Mouse (Mus musculus): Measurements from ENCODE around the gene Sbno2. TPM values are rescaled to one million over a fixed set of nuclear protein-coding genes. Genes with fewer than 3 reads are reported as not detected.
A peak's percentile ranks its signal among the peaks of the same experiment; 100 is the strongest.

Gene Sbno2
- total and polyA plus RNA-seq, 2 experiments from 2014 or later, result 7.6 to 24.3 TPM

GRCm38 (mm10) chr10:80022806-80023205 is 82.6 kb downstream of the Sbno2 start:
- Histone ChIP-seq H3K9me3 (ENCODE audit: low read length) (no peaks in the 10 kb centered on the region), H3K9ac (replicated peaks; ENCODE audit: low read length, poor library complexity, severe bottlenecking) (no peak overlapping the region), H3K27me3 (ENCODE audit: insufficient read depth, low read length) (peaks cover 6% of the 10 kb centered on the region), H3K4me2 (ENCODE audit: low read depth, low read length, poor library complexity, severe bottlenecking) (no peak overlapping the region), H3K27ac (ENCODE audit: low read depth, low read length) (no peak overlapping the region), H3K4me1 (ENCODE audit: insufficient read depth, low read length) (no peaks in the 10 kb centered on the region), H3K4me3 (ENCODE audit: low read depth, low read length) (no peak overlapping the region), H3K36me3 (ENCODE audit: insufficient read depth, low read length) (no peaks in the 10 kb centered on the region)
- ATAC-seq (ENCODE audit: low FRiP score) (no peak), DNase-seq (ENCODE audit: low spot score) (no peak)
- WGBS, result 95% methylated on average over 8 of the region's 8 CpGs
- no peak for TF ChIP-seq CTCF (IDR thresholded peaks at IDR 0.05)

GRCm38 (mm10) chr10:80022164-80022563 is 83.2 kb downstream of the Sbno2 start:
- Histone ChIP-seq H3K36me3 (ENCODE audit: insufficient read depth, low read length) (no peaks in the 10 kb centered on the region), H3K4me1 (ENCODE audit: insufficient read depth, low read length) (no peaks in the 10 kb centered on the region), H3K9me3 (ENCODE audit: low read length) (no peaks in the 10 kb centered on the region), H3K9ac (replicated peaks; ENCODE audit: low read length, poor library complexity, severe bottlenecking) (no peak overlapping the region), H3K27me3 (ENCODE audit: insufficient read depth, low read length) (peaks cover 6% of the 10 kb centered on the region), H3K4me2 (ENCODE audit: low read depth, low read length, poor library complexity, severe bottlenecking) (no peak overlapping the region), H3K4me3 (ENCODE audit: low read depth, low read length) (no peak overlapping the region), H3K27ac (ENCODE audit: low read depth, low read length) (no peak overlapping the region)
- no peak for ATAC-seq (ENCODE audit: low FRiP score)
- WGBS, result 85% methylated on average over 12 of the region's 12 CpGs
- TF ChIP-seq CTCF (IDR thresholded peaks at IDR 0.05), result no peak
- no peak for DNase-seq (ENCODE audit: low spot score)

- TF ChIP-seq CTCF (IDR thresholded peaks at IDR 0.05), result no peak
- no peak overlapping the region for H3K9ac ChIP-seq (replicated peaks; ENCODE audit: low read length, poor library complexity, severe bottlenecking)
- H3K4me3 ChIP-seq (ENCODE audit: low read depth, low read length), result no peak overlapping the region
- H3K27me3 ChIP-seq (ENCODE audit: insufficient read depth, low read length), result peaks cover 6% of the 10 kb centered on the region
- H3K4me2 ChIP-seq (ENCODE audit: low read depth, low read length, poor library complexity, severe bottlenecking), result no peak overlapping the region
- no peak overlapping the region for H3K27ac ChIP-seq (ENCODE audit: low read depth, low read length)
- 93% methylated on average over 13 of the region's 13 CpGs for WGBS
- H3K36me3 ChIP-seq (ENCODE audit: insufficient read depth, low read length), result no peaks in the 10 kb centered on the region
- DNase-seq (ENCODE audit: low spot score), result no peak
- H3K4me1 ChIP-seq (ENCODE audit: insufficient read depth, low read length), result no peaks in the 10 kb centered on the region
- ATAC-seq (ENCODE audit: low FRiP score), result peak; percentile 17; the same call in 1 of the 2 replicates
- H3K9me3 ChIP-seq (ENCODE audit: low read length), result no peaks in the 10 kb centered on the region
Measured at GRCm38 (mm10) chr10:80021320-80021641, 84.1 kb downstream of the Sbno2 start.

DNA sequence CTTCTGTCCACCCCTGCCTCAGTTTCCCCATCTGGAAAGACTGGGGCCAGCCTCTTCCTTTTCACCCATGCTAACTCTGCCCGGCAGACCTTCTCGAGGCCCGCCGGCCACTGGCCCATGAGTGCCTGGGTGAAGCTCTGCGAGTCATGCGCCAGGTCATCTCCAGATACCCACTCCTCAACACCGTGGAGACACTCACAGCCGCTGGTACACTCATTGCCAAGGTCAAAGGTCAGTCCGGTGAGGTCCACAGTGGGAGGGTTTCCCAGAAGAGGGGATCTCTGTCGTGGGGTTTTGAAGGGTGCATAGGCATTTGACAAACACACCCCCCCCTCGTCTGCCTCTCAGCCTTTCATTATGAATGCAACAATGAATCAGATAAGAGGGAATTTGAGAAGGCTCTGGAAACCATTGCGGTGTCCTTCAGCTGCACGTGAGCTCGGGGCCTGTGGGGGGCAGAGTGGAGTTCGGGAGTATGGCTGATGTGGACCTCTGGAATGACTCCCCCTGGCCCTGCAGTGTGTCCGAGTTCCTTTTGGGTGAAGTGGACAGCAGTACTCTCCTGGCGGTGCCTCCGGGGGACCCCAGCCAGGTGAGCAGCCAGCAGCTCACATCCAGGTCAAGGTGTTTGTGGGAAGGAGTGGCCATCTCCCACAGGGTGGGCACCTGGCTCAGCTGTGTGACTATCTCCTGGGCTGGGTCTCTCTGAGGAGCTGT is 84.6 kb downstream of the Sbno2 start:
- Histone ChIP-seq H3K4me3 (ENCODE audit: low read depth, low read length) (no peak overlapping the region), H3K4me2 (ENCODE audit: low read depth, low read length, poor library complexity, severe bottlenecking) (no peak overlapping the region), H3K9ac (replicated peaks; ENCODE audit: low read length, poor library complexity, severe bottlenecking) (no peak overlapping the region), H3K4me1 (ENCODE audit: insufficient read depth, low read length) (no peaks in the 10 kb centered on the region), H3K27me3 (ENCODE audit: insufficient read depth, low read length) (peaks cover 6% of the 10 kb centered on the region), H3K36me3 (ENCODE audit: insufficient read depth, low read length) (no peaks in the 10 kb centered on the region), H3K9me3 (ENCODE audit: low read length) (no peaks in the 10 kb centered on the region), H3K27ac (ENCODE audit: low read depth, low read length) (no peak overlapping the region)
- DNase-seq (ENCODE audit: low spot score), result no peak
- no peak for ATAC-seq (ENCODE audit: low FRiP score)
- WGBS, result 83% methylated on average over 18 of the region's 18 CpGs
- no peak for TF ChIP-seq CTCF (IDR thresholded peaks at IDR 0.05)

DNA sequence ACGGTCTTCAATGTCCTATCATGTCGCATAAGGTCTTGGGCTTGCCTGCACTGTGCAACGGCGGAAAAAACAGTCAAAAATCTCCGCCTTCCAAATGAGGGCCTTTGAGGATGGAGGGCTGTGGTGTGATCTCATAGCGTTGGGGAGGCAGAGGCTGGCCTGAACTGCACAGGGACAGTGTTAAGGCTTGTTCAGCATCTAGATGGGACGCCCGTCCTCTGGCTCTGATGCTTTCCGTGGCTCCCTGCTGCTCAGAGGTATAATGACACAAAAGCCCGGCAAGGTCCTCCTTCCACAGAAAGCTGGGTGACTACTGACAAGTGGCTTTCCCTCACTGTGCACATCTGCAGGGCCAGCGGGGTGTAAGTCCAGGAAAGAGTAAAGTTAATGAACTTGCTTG is 85.2 kb downstream of the Sbno2 start:
- H3K4me3 ChIP-seq (ENCODE audit: low read depth, low read length), result no peak overlapping the region
- H3K9me3 ChIP-seq (ENCODE audit: low read length), result no peaks in the 10 kb centered on the region
- 29% methylated on average over 11 of the region's 11 CpGs for WGBS
- H3K4me1 ChIP-seq (ENCODE audit: insufficient read depth, low read length), result no peaks in the 10 kb centered on the region
- TF ChIP-seq CTCF (IDR thresholded peaks at IDR 0.05), result no peak
- peaks cover 6% of the 10 kb centered on the region for H3K27me3 ChIP-seq (ENCODE audit: insufficient read depth, low read length)
- no peaks in the 10 kb centered on the region for H3K36me3 ChIP-seq (ENCODE audit: insufficient read depth, low read length)
- H3K4me2 ChIP-seq (ENCODE audit: low read depth, low read length, poor library complexity, severe bottlenecking), result no peak overlapping the region
- H3K27ac ChIP-seq (ENCODE audit: low read depth, low read length), result no peak overlapping the region
- no peak overlapping the region for H3K9ac ChIP-seq (replicated peaks; ENCODE audit: low read length, poor library complexity, severe bottlenecking)
- ATAC-seq (ENCODE audit: low FRiP score), result no peak
- no peak for DNase-seq (ENCODE audit: low spot score)

GRCm38 (mm10) chr10:80019471-80020131 is 85.8 kb downstream of the Sbno2 start:
- Histone ChIP-seq H3K4me1 (ENCODE audit: insufficient read depth, low read length) (no peaks in the 10 kb centered on the region), H3K36me3 (ENCODE audit: insufficient read depth, low read length) (no peaks in the 10 kb centered on the region), H3K9ac (replicated peaks; ENCODE audit: low read length, poor library complexity, severe bottlenecking) (no peak overlapping the region), H3K27me3 (ENCODE audit: insufficient read depth, low read length) (peaks cover 10% of the 10 kb centered on the region), H3K27ac (ENCODE audit: low read depth, low read length) (no peak overlapping the region), H3K4me3 (ENCODE audit: low read depth, low read length) (no peak overlapping the region), H3K9me3 (ENCODE audit: low read length) (no peaks in the 10 kb centered on the region), H3K4me2 (ENCODE audit: low read depth, low read length, poor library complexity, severe bottlenecking) (no peak overlapping the region)
- 9% methylated on average over 20 of the region's 20 CpGs for WGBS
- DNase-seq (ENCODE audit: low spot score) (no peak), ATAC-seq (ENCODE audit: low FRiP score) (no peak)
- no peak for TF ChIP-seq CTCF (IDR thresholded peaks at IDR 0.05)

Measured in midbrain, postnatal 0 days (tissue).